Mouse (Mus musculus) hindbrain, embryonic 12.5 days (tissue): Measurements from ENCODE around the gene Mctp1. TPM values are rescaled to one million over a fixed set of nuclear protein-coding genes. Genes with fewer than 3 reads are reported as not detected.

Source experiments
- ATAC-seq: fragments of 200-750 bp; cut with Nextera tagmentation; 2 replicates; pipeline ENCODE4 v1.8.0; 2017; ENCODE audit warnings: moderate TSS enrichment; ENCODE audit not compliant: low FRiP score
- H3K27ac ChIP-seq: fragments of 300-500 bp; sonication (generic); 2 replicates; pipeline ENCODE4 v1.5.1; 2016; ENCODE audit warnings: mild to moderate bottlenecking
- H3K27me3 ChIP-seq: fragments of 300-500 bp; sonication (generic); 2 replicates; pipeline ENCODE4 v1.6.1; 2016; ENCODE audit warnings: mild to moderate bottlenecking
- H3K36me3 ChIP-seq: fragments of 300-500 bp; sonication (generic); 2 replicates; pipeline ENCODE4 v1.6.1; 2016; ENCODE audit warnings: mild to moderate bottlenecking
- H3K4me1 ChIP-seq: fragments of 300-500 bp; sonication (generic); 2 replicates; pipeline ENCODE4 v1.6.1; 2016
- H3K4me2 ChIP-seq: fragments of 300-500 bp; sonication (generic); replicated peaks from 2 replicates; pipeline ENCODE4 v1.6.1; 2016; ENCODE audit warnings: mild to moderate bottlenecking
- H3K4me3 ChIP-seq: fragments of 300-500 bp; sonication (generic); 2 replicates; pipeline ENCODE4 v1.5.1; 2016; ENCODE audit warnings: mild to moderate bottlenecking
- H3K9ac ChIP-seq: fragments of 300-500 bp; sonication (generic); 2 replicates; pipeline ENCODE4 v1.6.1; 2016; ENCODE audit warnings: mild to moderate bottlenecking, moderate library complexity
- H3K9me3 ChIP-seq: fragments of 300-500 bp; sonication (generic); replicated peaks from 2 replicates; pipeline ENCODE4 v1.6.1; 2016; ENCODE audit warnings: mild to moderate bottlenecking
- WGBS: fragments of 180-500 bp; shearing (Covaris S2); methylation state at CpG from one replicate; pipeline ENCODE4 v1.1.7; 2016; 5-methylcytosine and 5-hydroxymethylcytosine counted together
- polyA plus RNA-seq: library from polyadenylated mRNA; unstranded; fragments of >200 nt; fragmentation: Nextera tagmentation; extraction: Ambion mirVana; gene quantifications from 2 replicates; pipeline ENCODE4 v1.2.1, GENCODE M21; 2016

Mctp1 gene
- polyA plus RNA-seq, 1 experiment from 2014 or later: 3.6 TPM

GRCm38 (mm10) chr13:77047179-77047931, 663.0 kb downstream of the Mctp1 start:
- Histone ChIP-seq H3K4me1 (0 out of 2 replicates have a peak, but pooled peaks cover 3% of the 10 kb centered on the region), H3K27me3 (no peaks in the 10 kb centered on the region), H3K36me3 (no peaks in the 10 kb centered on the region), H3K27ac (no peak overlapping the region), H3K4me2 (no peak overlapping the region), H3K9ac (no peak overlapping the region), H3K4me3 (no peak overlapping the region), H3K9me3 (no peaks in the 10 kb centered on the region)
- WGBS: 76% methylated on average over 6 of the region's 6 CpGs
- ATAC-seq: peak; percentile 51

- Histone ChIP-seq H3K4me1 (0 out of 2 replicates have a peak, but pooled peaks cover 3% of the 10 kb centered on the region), H3K4me2 (no peak overlapping the region), H3K36me3 (no peaks in the 10 kb centered on the region), H3K4me3 (no peak overlapping the region), H3K9me3 (no peaks in the 10 kb centered on the region), H3K27ac (no peak overlapping the region), H3K9ac (no peak overlapping the region), H3K27me3 (no peaks in the 10 kb centered on the region)
- 93% methylated on average over 1 of the region's 1 CpGs for WGBS
- ATAC-seq: no peak
Observed at GRCm38 (mm10) chr13:77048461-77048860, 664.1 kb downstream of the Mctp1 start.

GRCm38 (mm10) chr13:77049736-77050135, 665.4 kb downstream of the Mctp1 start:
- Histone ChIP-seq H3K36me3 (no peaks in the 10 kb centered on the region), H3K27me3 (no peaks in the 10 kb centered on the region), H3K4me2 (no peak overlapping the region), H3K27ac (no peak overlapping the region), H3K4me3 (no peak overlapping the region), H3K9me3 (no peaks in the 10 kb centered on the region), H3K4me1 (0 out of 2 replicates have a peak, but pooled peaks cover 3% of the 10 kb centered on the region), H3K9ac (no peak overlapping the region)
- ATAC-seq: no peak
- WGBS: 88% methylated on average over 3 of the region's 3 CpGs

GRCm38 (mm10) chr13:77063221-77063620, 678.9 kb downstream of the Mctp1 start:
- Histone ChIP-seq H3K4me2 (no peak overlapping the region), H3K27ac (no peak overlapping the region), H3K36me3 (no peaks in the 10 kb centered on the region), H3K9me3 (no peaks in the 10 kb centered on the region), H3K4me1 (no peaks in the 10 kb centered on the region), H3K9ac (no peak overlapping the region), H3K27me3 (no peaks in the 10 kb centered on the region), H3K4me3 (no peak overlapping the region)
- no peak for ATAC-seq
- WGBS: 92% methylated on average over 1 of the region's 1 CpGs

GRCm38 (mm10) chr13:77068847-77069246, 684.5 kb downstream of the Mctp1 start:
- Histone ChIP-seq H3K4me2 (no peak overlapping the region), H3K4me3 (no peak overlapping the region), H3K9ac (no peak overlapping the region), H3K9me3 (no peaks in the 10 kb centered on the region), H3K27ac (no peak overlapping the region), H3K4me1 (no peaks in the 10 kb centered on the region), H3K36me3 (0 out of 2 replicates have a peak, but pooled peaks cover 3% of the 10 kb centered on the region), H3K27me3 (no peaks in the 10 kb centered on the region)
- no peak for ATAC-seq
- 100% methylated on average over 1 of the region's 1 CpGs for WGBS

GRCm38 (mm10) chr13:77072030-77072429, 687.7 kb downstream of the Mctp1 start:
- peaks cover 8% of the 10 kb centered on the region for H3K36me3 ChIP-seq
- peaks cover 5% of the 10 kb centered on the region; the same call in 1 of the 2 replicates for H3K9me3 ChIP-seq
- H3K27ac ChIP-seq: no peak overlapping the region
- ATAC-seq: no peak
- no peaks in the 10 kb centered on the region for H3K27me3 ChIP-seq
- H3K4me3 ChIP-seq: no peak overlapping the region
- H3K4me2 ChIP-seq: no peak overlapping the region
- no peaks in the 10 kb centered on the region for H3K4me1 ChIP-seq
- H3K9ac ChIP-seq: no peak overlapping the region

Other genes starting within 250 kb of the Mctp1 start
- gene Fam81b, start 79.5 kb upstream of the Mctp1 start, polyA plus RNA-seq: 1.5 and 2.6 TPM in 2 replicates